Mouse (Mus musculus) thymus, adult 18-20 months (tissue): ENCODE measurements around the gene Gjb4.
A peak's percentile ranks its signal among the peaks of the same experiment; 100 is the strongest.

Experiments
- DNase-seq, 2 experiments: peaks; one replicate each; pipeline ENCODE4 v3.0.0; 2022; ENCODE audit warnings: mixed read lengths in 2 of 2

Gene Gjb4

DNA sequence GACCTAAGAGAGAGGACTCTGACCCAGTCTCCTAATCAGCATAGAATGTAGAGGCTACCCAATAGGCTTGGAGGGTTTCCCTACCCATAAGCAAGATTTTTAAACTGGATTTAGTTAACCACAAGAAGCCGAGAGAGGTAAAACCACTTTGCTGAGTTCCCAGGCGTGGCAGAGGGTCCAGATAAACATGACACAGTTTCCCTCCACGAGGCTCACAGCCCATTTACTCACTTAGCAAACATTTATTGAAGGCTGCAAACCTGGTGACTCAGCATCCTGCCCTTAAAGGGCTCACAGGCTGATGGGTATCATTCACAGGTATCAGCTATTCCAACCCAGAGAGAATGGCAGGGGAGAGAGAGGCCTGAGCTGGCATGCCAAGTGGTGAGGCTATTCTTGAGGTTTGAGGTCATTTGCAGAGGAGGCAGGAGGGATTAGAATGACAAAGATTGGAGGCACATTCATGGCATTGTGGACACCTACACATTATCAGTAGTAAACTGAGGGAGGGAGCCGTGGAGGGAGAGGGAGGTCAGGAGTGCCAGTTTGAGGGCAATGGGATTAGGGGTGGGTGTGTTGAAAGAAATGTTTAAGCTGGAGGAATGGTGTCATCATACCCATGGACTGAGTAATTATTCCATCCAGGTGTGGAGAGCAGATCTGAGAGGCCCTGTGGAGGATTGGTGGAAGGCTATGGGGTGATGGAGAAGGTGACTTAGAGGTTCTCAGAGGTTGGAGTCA lies 4.2 kb downstream of the Gjb4 start:
- DNase-seq = no peak

DNA sequence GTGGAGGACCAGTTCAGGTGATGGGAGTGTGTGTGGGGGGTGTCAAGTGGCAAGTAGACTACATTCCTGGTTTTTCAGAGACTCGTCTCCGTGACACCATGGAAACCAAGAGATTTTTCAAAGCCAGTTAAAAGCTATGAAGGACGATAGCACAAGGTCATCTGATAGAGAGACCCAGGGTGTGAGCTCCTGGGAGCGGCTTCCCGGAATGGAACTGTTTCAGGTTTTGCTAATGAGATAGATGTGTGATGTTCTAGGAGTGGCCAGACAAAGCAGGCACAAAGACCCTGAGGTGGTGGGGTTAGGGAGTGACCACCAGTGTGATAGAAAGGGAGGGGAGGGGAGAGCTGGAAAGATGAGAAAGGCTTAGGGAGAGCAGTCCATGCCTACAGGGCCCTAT lies 8.9 kb downstream of the Gjb4 start:
- DNase-seq = no peak

DNA sequence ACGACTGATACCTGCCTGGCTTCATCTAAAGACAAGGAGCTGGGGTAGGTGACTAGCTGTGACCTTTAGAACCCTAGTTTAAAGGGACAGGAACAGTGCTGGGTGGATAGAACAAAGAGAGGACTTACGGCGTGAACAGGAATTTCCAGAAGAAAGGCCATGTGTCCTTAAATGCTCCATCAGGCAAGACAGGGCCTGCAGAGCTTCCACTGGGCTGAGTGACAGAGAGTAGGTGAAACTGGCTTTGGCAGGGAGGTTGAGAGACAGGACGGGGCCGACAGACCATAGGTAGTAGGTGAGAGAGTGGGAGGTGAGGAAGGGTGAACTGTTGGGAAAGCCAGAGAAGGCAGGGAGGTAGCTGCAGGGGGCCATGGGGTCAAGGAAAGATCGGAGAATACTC lies 12.5 kb downstream of the Gjb4 start:
- no peak for DNase-seq

DNA sequence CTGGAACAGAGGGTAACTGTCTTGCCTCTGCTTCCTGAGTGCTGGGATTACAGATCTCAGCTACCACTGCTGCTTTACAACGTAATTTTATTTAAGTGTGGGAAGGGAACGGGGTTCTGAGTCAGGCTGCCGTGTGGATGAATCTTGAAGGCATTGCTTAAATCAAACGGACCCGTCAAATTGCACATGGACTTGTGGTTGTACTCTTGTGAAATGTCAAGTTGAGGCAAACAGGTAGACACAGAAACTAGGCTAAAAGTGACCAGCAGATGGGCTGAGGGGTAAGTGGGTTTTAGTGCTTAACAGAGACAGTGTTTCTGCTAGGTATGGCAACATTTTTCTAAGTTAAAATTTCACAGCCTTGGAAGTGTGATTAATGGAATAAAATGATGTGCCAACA lies 16.2 kb downstream of the Gjb4 start:
- DNase-seq = no peak

- no peak for DNase-seq
Observed at GRCm38 (mm10) chr4:127334870-127335504, 18.9 kb downstream of the Gjb4 start.

DNA sequence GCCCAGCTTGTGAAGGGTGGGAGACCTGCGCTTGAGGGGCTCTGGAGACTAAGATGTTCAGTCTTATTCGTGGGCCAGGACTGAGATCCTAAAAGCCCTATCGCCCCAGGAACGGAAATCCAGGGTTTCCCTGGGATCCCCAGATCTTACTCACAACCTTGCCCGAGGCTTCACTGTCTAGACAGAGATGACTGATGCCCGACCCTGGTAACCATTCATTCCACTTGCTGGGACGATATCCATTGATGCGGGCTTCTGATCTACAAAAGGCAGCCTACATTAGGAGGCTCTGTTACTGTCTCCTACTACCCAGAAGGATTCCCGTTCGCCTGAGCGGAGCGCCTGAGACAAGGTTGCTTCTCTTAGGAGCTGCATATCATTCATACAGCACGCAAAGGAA lies 22.7 kb downstream of the Gjb4 start:
- no peak for DNase-seq

- no peak for DNase-seq
Observed at GRCm38 (mm10) chr4:127330181-127331100, 23.4 kb downstream of the Gjb4 start, which contains the start of gene Gjb3. Gene Gjb3 (minus strand): TSS chr4:127330844.

- DNase-seq = no peak
Observed at GRCm38 (mm10) chr4:127329751-127330150, 24.1 kb downstream of the Gjb4 start.

- no peak for DNase-seq
Observed at GRCm38 (mm10) chr4:127329046-127329445, 24.8 kb downstream of the Gjb4 start.

GRCm38 (mm10) chr4:127328378-127328777 lies 25.5 kb downstream of the Gjb4 start:
- no peak for DNase-seq

- DNase-seq = no peak
Observed at GRCm38 (mm10) chr4:127327749-127328148, 26.1 kb downstream of the Gjb4 start.

GRCm38 (mm10) chr4:127327258-127327657 lies 26.6 kb downstream of the Gjb4 start:
- no peak for DNase-seq

GRCm38 (mm10) chr4:127325276-127325675 lies 28.6 kb downstream of the Gjb4 start:
- DNase-seq = no peak

GRCm38 (mm10) chr4:127324759-127325158 lies 29.1 kb downstream of the Gjb4 start:
- no peak for DNase-seq

GRCm38 (mm10) chr4:127324296-127324695 lies 29.6 kb downstream of the Gjb4 start:
- no peak for DNase-seq

DNA sequence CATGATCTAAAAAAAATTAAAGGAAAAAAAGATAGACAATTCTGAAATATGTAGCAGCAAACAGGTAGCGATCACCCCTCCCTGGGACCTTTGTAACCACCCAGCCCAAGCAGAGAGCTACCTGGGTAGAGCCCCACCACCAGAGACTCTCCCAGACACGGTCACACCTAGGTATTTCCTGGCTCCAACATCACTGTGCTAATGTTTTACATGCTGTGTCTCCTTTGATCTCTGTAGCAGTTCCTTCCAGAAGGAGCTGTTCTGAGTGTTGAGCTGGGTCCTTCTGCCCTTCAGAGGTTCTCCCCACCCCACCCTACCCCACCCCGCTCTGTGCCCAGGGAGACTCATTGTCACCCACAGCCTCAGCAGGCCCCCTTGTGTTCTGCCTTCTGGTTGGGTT lies 30.2 kb downstream of the Gjb4 start:
- DNase-seq = no peak

GRCm38 (mm10) chr4:127319613-127320012 lies 34.3 kb downstream of the Gjb4 start:
- DNase-seq = no peak

DNA sequence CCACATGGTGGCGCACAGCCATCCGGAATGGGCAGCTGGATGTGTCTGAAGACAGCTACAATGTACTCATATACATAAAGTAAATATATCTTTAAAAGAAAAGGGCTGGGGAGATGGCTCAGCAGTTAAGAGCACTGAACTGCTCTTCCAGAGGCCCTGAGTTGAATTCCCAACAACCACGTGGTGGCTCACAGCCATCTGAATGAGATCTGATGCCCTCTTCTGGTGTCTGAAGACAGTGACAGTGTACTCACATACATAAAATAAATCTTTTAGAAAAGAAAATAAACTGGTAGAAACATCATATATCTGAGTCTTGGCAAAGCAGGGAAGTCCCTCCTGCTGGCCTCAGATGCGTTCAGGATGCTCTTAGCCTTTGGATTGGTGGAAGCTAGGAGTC lies 36.7 kb downstream of the Gjb4 start:
- no peak for DNase-seq

GRCm38 (mm10) chr4:127315753-127316152 lies 38.1 kb downstream of the Gjb4 start:
- no peak for DNase-seq

DNA sequence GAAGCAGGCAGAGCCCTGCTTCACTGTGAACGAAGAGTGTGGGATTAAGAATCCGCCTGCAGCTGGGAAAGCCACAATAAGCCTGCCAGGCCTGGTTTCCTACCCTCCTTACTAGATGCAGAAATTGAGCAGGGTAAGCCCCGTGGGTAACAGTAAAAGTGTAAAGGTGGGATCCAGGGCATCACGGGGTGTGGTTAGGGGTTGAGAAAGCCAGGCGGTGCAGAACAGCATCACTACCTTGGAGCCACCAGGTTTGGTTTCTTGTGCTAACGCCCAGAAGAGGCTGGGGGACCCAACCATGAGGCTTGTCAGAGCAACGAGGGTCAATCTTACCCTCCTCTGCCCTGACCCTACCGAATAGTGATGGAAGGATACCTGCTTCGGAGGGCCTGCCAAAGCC lies 39.3 kb downstream of the Gjb4 start:
- DNase-seq = no peak

GRCm38 (mm10) chr4:127313861-127314260 lies 40.0 kb downstream of the Gjb4 start, which contains the start of gene Gja4:
Gene Gja4 (minus strand): TSS chr4:127314039.
- DNase-seq = peak; percentile 13 to 24

GRCm38 (mm10) chr4:127312349-127312748 lies 41.5 kb downstream of the Gjb4 start:
- DNase-seq = no peak

DNA sequence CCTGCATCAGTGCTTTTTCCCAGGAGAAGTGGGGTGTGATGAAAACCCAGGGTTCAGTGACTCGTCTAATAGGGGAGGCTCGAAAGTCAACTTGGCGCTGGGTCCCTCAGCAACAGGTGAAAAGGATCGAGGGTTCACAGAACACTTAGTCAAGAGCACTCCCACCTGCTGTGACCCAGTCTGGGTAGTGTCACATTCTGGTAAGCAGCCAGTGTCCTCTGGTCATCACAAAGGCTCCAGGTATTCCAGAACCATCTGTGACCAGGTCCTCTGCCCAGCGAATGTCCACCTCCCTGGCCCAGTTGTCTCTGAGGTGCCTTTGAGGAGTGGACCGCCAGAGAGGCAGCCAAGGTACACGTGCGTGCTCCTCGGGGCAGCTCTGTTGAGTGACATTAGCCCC lies 42.3 kb downstream of the Gjb4 start:
- DNase-seq = no peak
